Mouse (Mus musculus) myocyte (in vitro differentiated cells): ENCODE measurements around the gene Diaph3. TPM values are rescaled to one million over a fixed set of nuclear protein-coding genes. Genes with fewer than 3 reads are reported as not detected.

ENCODE experiments used
- H3K27me3 ChIP-seq: one replicate; pipeline ENCODE4 v1.6.1; 2011; ENCODE audit not compliant: control insufficient read depth, insufficient read depth, insufficient read length
- H3K36me3 ChIP-seq: one replicate; pipeline ENCODE4 v1.6.1; 2011; ENCODE audit not compliant: control insufficient read depth, insufficient read depth
- H3K4me2 ChIP-seq: one replicate; pipeline ENCODE4 v1.6.1; 2011; ENCODE audit warnings: low read depth, control low read depth
- H3K4me3 ChIP-seq: one replicate; pipeline ENCODE4 v1.5.1; 2011; ENCODE audit warnings: mild to moderate bottlenecking, control low read depth, moderate library complexity
- H3K79me2 ChIP-seq: one replicate; pipeline ENCODE4 v1.6.1; 2011; ENCODE audit not compliant: control insufficient read depth, insufficient read depth
- H3ac ChIP-seq: one replicate; pipeline ENCODE4 v1.6.1; 2011; ENCODE audit not compliant: control insufficient read depth, insufficient read length
- CEBPB ChIP-seq: IDR thresholded peaks from 2 replicates; pipeline ENCODE4 v1.6.1; 2011; ENCODE audit warnings: mild to moderate bottlenecking, moderate library complexity; ENCODE audit not compliant: poor library complexity, insufficient read depth, severe bottlenecking
- E2F4 ChIP-seq: IDR thresholded peaks from one replicate; pipeline ENCODE4 v1.6.1; 2011; ENCODE audit warnings: mild to moderate bottlenecking, control low read depth, moderate library complexity; ENCODE audit not compliant: insufficient read depth
- MAX ChIP-seq: IDR thresholded peaks from one replicate; pipeline ENCODE4 v1.6.1; 2011; ENCODE audit warnings: low read depth, mild to moderate bottlenecking, control low read depth
- MYOD1 ChIP-seq, 3 experiments: IDR thresholded peaks; one replicate each; pipeline ENCODE4 v1.6.1; 2011; ENCODE audit warnings: control low read depth in 2 of 3, low read depth in 2 of 3, mild to moderate bottlenecking in 2 of 3, moderate library complexity in 1 of 3; ENCODE audit not compliant: insufficient read length in 2 of 3, control insufficient read depth in 1 of 3
- MYOG ChIP-seq, 3 experiments: IDR thresholded peaks; one replicate each; pipeline ENCODE4 v1.6.1; 2011; ENCODE audit warnings: control low read depth in 2 of 3, low read depth in 2 of 3, mild to moderate bottlenecking in 2 of 3; ENCODE audit not compliant: insufficient read length in 2 of 3, control insufficient read depth in 1 of 3, insufficient read depth in 1 of 3
- POLR2A ChIP-seq: IDR thresholded peaks from one replicate; pipeline ENCODE4 v1.6.1; 2011; ENCODE audit warnings: low read depth, mild to moderate bottlenecking, control low read depth, moderate library complexity; ENCODE audit not compliant: insufficient read length
- POLR2AphosphoS2 ChIP-seq: IDR thresholded peaks from one replicate; pipeline ENCODE4 v1.6.1; 2011; ENCODE audit warnings: low read depth, control low read depth; ENCODE audit not compliant: insufficient read length
- REST ChIP-seq: IDR thresholded peaks from one replicate; pipeline ENCODE4 v1.6.1; 2011; ENCODE audit warnings: mild to moderate bottlenecking, control low read depth, moderate library complexity; ENCODE audit not compliant: insufficient read depth, insufficient read length
- SRF ChIP-seq: IDR thresholded peaks from one replicate; pipeline ENCODE4 v1.6.1; 2011; ENCODE audit warnings: low read depth; ENCODE audit not compliant: control insufficient read depth, insufficient read length
- TCF12 ChIP-seq: IDR thresholded peaks from one replicate; pipeline ENCODE4 v1.6.1; 2011; ENCODE audit warnings: mild to moderate bottlenecking, control low read depth; ENCODE audit not compliant: poor library complexity, insufficient read depth, severe bottlenecking
- TCF3 ChIP-seq: IDR thresholded peaks from one replicate; pipeline ENCODE4 v1.6.1; 2011; ENCODE audit warnings: low read depth, control low read depth; ENCODE audit not compliant: insufficient read length
- USF1 ChIP-seq: IDR thresholded peaks from one replicate; pipeline ENCODE4 v1.6.1; 2011; ENCODE audit warnings: low read depth, mild to moderate bottlenecking, control low read depth, moderate library complexity
- polyA plus RNA-seq: library from polyadenylated mRNA; unstranded; fragments of >200 nt; fragmentation: generic; extraction: Trizol; gene quantifications from one replicate; pipeline ENCODE4 v1.2.1, GENCODE M21; 2012; ENCODE audit warnings: missing spikeins

Gene Diaph3
- polyA plus RNA-seq, 1 experiment, result 5.7 TPM

GRCm38 (mm10) chr14:87149684-87150083, 8.6 kb upstream of the Diaph3 start:
- no peak overlapping the region for H3K4me3 ChIP-seq
- H3K79me2 ChIP-seq, result no peaks in the 10 kb centered on the region
- TF ChIP-seq POLR2AphosphoS2 (no peak), MAX (no peak), REST (no peak), USF1 (no peak), CEBPB (no peak), TCF3 (no peak), POLR2A (no peak), SRF (no peak), MYOD1 (IDR thresholded peaks at IDR 0.05; ENCODE audit: control insufficient read depth in 1 of 3, insufficient read length in 2 of 3, low read depth in 2 of 3) (no peak), TCF12 (no peak), MYOG (IDR thresholded peaks at IDR 0.05; ENCODE audit: control insufficient read depth in 1 of 3, insufficient read depth in 1 of 3, insufficient read length in 2 of 3, low read depth in 2 of 3) (no peak), E2F4 (no peak)
- H3K36me3 ChIP-seq, result no peaks in the 10 kb centered on the region
- no peak overlapping the region for H3K4me2 ChIP-seq
- H3ac ChIP-seq, result no peak overlapping the region
- no peaks in the 10 kb centered on the region for H3K27me3 ChIP-seq

- no peak overlapping the region for H3ac ChIP-seq
- H3K4me3 ChIP-seq, result no peak overlapping the region
- TF ChIP-seq USF1 (no peak), TCF12 (no peak), CEBPB (no peak), MYOD1 (IDR thresholded peaks at IDR 0.05; ENCODE audit: control insufficient read depth in 1 of 3, insufficient read length in 2 of 3, low read depth in 2 of 3) (no peak), SRF (no peak), TCF3 (no peak)
- no peaks in the 10 kb centered on the region for H3K79me2 ChIP-seq
- no peaks in the 10 kb centered on the region for H3K27me3 ChIP-seq
- H3K4me2 ChIP-seq, result no peak overlapping the region
- H3K36me3 ChIP-seq, result no peaks in the 10 kb centered on the region
Measured at GRCm38 (mm10) chr14:87146704-87147103, 5.7 kb upstream of the Diaph3 start.

- Histone ChIP-seq H3K79me2 (no peaks in the 10 kb centered on the region), H3K4me2 (no peak overlapping the region), H3K4me3 (no peak overlapping the region), H3K36me3 (no peaks in the 10 kb centered on the region), H3ac (no peak overlapping the region), H3K27me3 (no peaks in the 10 kb centered on the region)
- no peak for TF ChIP-seq E2F4
- TF ChIP-seq USF1, result no peak
- TF ChIP-seq CEBPB, result no peak
- TF ChIP-seq TCF12, result no peak
- TF ChIP-seq POLR2AphosphoS2, result no peak
- no peak for TF ChIP-seq MYOD1 (IDR thresholded peaks at IDR 0.05; ENCODE audit: control insufficient read depth in 1 of 3, insufficient read length in 2 of 3, low read depth in 2 of 3)
- TF ChIP-seq TCF3, result no peak
- TF ChIP-seq MAX, result no peak
- no peak for TF ChIP-seq REST
- TF ChIP-seq MYOG (IDR thresholded peaks at IDR 0.05; ENCODE audit: control insufficient read depth in 1 of 3, insufficient read depth in 1 of 3, insufficient read length in 2 of 3, low read depth in 2 of 3), result no peak
- TF ChIP-seq POLR2A, result no peak
- TF ChIP-seq SRF, result no peak
Measured at GRCm38 (mm10) chr14:87145351-87145750, 4.3 kb upstream of the Diaph3 start.

DNA sequence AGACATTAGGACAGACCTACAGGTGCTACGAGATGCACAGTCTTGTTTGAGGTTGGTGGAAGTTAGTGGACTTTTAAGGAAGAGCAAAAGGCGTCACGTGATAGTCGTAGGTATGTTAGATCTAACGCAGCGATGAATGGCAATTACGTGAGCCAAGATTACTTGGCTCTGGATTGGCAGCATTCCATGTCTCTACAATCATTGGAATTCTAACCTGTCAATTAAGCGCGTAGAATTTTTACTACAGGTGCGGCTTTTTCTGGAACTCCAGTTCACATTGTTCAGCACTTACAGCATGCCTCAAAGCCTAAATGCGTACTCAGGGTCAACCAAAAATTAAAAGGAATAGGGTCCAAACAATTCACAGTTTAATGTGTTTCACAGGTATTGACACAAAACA, 742 bp upstream of the Diaph3 start:
- Histone ChIP-seq H3ac (no peak overlapping the region), H3K4me2 (peak overlapping the region; percentile 86), H3K4me3 (peak overlapping the region; percentile 39)

GRCm38 (mm10) chr14:87140327-87140962, 590 bp downstream of the Diaph3 start:
- Histone ChIP-seq H3K27me3 (no peaks in the 10 kb centered on the region), H3K36me3 (no peaks in the 10 kb centered on the region), H3ac (no peak overlapping the region), H3K79me2 (peaks cover 46% of the 10 kb centered on the region), H3K4me3 (peak overlapping the region; percentile 39), H3K4me2 (peak overlapping the region; percentile 68)
- no peak for TF ChIP-seq MAX
- peak; percentile 47 for TF ChIP-seq E2F4

More for the DNA sequence above, 742 bp upstream of the Diaph3 start:
- no peaks in the 10 kb centered on the region for H3K27me3 ChIP-seq
- TF ChIP-seq REST, result no peak
- no peak for TF ChIP-seq MYOD1 (IDR thresholded peaks at IDR 0.05; ENCODE audit: control insufficient read depth in 1 of 3, insufficient read length in 2 of 3, low read depth in 2 of 3)
- TF ChIP-seq CEBPB, result no peak
- no peak for TF ChIP-seq MYOG (IDR thresholded peaks at IDR 0.05; ENCODE audit: control insufficient read depth in 1 of 3, insufficient read depth in 1 of 3, insufficient read length in 2 of 3, low read depth in 2 of 3)
- TF ChIP-seq TCF12, result no peak
- no peak for TF ChIP-seq SRF
- no peak for TF ChIP-seq MAX
- no peak for TF ChIP-seq POLR2A
- TF ChIP-seq TCF3, result no peak
- H3K36me3 ChIP-seq, result no peaks in the 10 kb centered on the region
- H3K79me2 ChIP-seq, result peaks cover 33% of the 10 kb centered on the region
